Mouse (Mus musculus) myocyte (in vitro differentiated cells): ENCODE measurements around the gene Hist1h2ba.

Experiments
- MAX ChIP-seq: IDR thresholded peaks from one replicate; pipeline ENCODE4 v1.6.1; 2011; ENCODE audit warnings: low read depth, mild to moderate bottlenecking, control low read depth
- POLR2A ChIP-seq: IDR thresholded peaks from one replicate; pipeline ENCODE4 v1.6.1; 2011; ENCODE audit warnings: low read depth, mild to moderate bottlenecking, control low read depth, moderate library complexity; ENCODE audit not compliant: insufficient read length
- USF1 ChIP-seq: IDR thresholded peaks from one replicate; pipeline ENCODE4 v1.6.1; 2011; ENCODE audit warnings: low read depth, mild to moderate bottlenecking, control low read depth, moderate library complexity

DNA sequence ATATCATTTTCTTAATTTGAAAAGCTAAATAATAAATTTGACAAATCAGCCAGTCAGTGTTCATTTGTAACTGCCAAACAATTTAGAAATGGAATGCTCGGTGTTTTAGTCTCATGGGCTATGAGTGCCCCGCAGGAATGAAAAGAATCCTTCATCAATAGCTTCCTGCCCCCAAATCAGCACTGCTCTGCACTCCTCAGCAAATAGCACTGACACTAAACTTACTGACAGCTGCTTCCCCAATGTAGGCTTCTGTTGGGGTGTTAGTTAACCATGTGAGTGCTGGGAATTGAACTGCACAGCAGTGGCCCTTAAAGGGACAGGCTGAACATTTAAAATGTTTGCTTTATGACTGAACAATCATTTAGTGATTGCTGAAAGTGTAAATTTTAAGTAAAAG lies 25.8 kb upstream of the Hist1h2ba start:
- TF ChIP-seq POLR2A (no peak), MAX (no peak), USF1 (no peak)
